Mouse (Mus musculus): ENCODE measurements around the gene Shroom1. TPM values are rescaled to one million over a fixed set of nuclear protein-coding genes. Genes with fewer than 3 reads are reported as not detected.

The Shroom1 gene
- polyA plus RNA-seq, 1 experiment from 2014 or later = 2.4 TPM

GRCm38 (mm10) chr11:53486351-53486750, 29.3 kb downstream of the Shroom1 start:
- no peak overlapping the region for H3K9ac ChIP-seq (replicated peaks)
- no peak overlapping the region for H3K27ac ChIP-seq (replicated peaks)
- WGBS = 74% methylated on average over 3 of the region's 3 CpGs
- H3K4me3 ChIP-seq = no peak overlapping the region
- no peaks in the 10 kb centered on the region for H3K36me3 ChIP-seq
- H3K4me2 ChIP-seq (replicated peaks) = no peak overlapping the region
- H3K9me3 ChIP-seq = no peaks in the 10 kb centered on the region
- peaks cover 81% of the 10 kb centered on the region for H3K27me3 ChIP-seq
- ATAC-seq (ENCODE audit: low FRiP score, low read depth) = no peak
- H3K4me1 ChIP-seq = peaks cover 11% of the 10 kb centered on the region

DNA sequence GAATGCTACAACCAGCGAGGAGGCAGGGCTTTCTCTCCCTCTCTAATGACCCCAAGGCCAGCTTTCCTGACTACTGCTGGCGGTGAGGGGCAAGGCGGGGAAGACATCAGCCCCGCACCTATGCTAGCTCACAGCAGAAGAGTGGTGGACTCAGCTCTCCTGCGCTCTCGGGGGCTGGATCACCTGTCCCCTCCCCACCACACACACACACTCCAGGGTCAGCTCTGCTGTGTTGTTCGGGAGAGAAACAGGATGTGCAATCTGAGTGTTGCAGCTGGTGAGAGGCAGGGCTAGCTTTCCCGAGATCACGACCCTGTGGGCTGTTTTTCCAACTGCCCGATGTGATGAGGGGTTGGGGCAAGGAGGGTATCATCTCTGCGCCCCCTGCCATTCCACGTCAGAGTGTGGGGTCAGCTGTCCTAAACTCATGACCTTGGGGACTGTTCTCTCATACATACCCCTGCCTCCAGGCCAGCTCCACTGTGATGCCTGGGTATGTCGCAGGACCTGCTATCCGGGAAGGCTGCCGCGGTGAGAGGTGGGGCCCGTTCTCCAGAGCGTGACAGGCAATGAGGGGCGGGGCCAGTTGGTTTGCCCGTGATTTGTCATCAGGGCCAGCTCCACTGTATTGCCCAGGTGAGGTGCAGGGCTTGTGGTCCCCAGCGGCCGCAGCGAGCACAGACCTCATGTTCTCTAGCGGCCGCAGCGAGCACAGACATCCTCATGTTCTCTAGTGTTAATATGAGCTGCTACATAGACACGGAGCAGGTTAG, 30.0 kb downstream of the Shroom1 start:
- Histone ChIP-seq H3K9me3 (no peaks in the 10 kb centered on the region), H3K36me3 (no peaks in the 10 kb centered on the region), H3K27me3 (peaks cover 74% of the 10 kb centered on the region), H3K4me2 (replicated peaks) (peak overlapping the region; percentile 34), H3K4me3 (peak overlapping the region; percentile 24; the same call in 1 of the 2 replicates), H3K27ac (replicated peaks) (no peak overlapping the region), H3K9ac (replicated peaks) (no peak overlapping the region), H3K4me1 (peaks cover 17% of the 10 kb centered on the region)
- 12% methylated on average over 27 of the region's 27 CpGs for WGBS
- ATAC-seq (ENCODE audit: low FRiP score, low read depth) = no peak

DNA sequence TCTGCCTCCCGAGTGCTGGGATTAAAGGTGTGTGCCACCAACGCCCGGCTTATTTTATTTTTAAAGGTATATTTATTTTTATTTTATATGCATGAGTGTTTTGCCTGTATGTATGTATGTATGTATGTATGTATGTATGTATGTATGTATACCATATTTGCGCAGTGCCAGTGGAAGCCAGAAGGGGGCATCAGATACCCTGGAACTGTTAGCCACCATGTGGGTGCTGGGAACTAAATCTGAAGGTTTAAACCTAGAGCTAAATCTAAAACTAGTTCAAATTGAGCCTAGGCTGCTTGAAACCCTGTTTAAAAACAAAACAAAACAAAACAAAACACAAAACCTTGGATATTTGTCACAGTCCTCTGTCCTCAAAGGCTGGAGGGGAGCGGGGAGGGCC, 32.0 kb downstream of the Shroom1 start:
- H3K9me3 ChIP-seq = no peaks in the 10 kb centered on the region
- WGBS = 83% methylated on average over 5 of the region's 5 CpGs
- H3K4me3 ChIP-seq = no peak overlapping the region
- ATAC-seq (ENCODE audit: low FRiP score, low read depth) = no peak
- H3K9ac ChIP-seq (replicated peaks) = no peak overlapping the region
- H3K4me1 ChIP-seq = peaks cover 33% of the 10 kb centered on the region
- peaks cover 69% of the 10 kb centered on the region for H3K27me3 ChIP-seq
- H3K27ac ChIP-seq (replicated peaks) = no peak overlapping the region
- H3K36me3 ChIP-seq = no peaks in the 10 kb centered on the region
- H3K4me2 ChIP-seq (replicated peaks) = no peak overlapping the region

DNA sequence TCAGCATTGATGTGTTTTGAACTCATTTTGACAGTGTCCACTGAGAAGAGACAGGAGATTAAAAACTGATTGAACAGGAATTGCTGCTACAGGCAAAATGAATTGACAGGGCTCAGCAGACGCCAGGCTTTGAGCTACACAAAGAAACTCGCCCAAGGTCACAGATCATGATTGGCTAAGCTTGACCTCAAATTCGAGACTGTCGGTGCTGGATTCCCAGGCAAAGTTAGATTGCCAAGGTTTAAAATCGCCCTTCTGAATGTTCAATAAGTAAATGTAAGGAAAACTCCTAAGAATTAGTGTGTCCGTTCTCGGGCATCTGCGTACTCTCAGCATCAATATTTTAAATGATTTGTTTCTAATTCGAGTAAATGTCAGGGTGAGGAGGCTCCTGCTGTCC, 32.4 kb downstream of the Shroom1 start:
- Histone ChIP-seq H3K4me3 (no peak overlapping the region), H3K4me2 (replicated peaks) (no peak overlapping the region), H3K36me3 (no peaks in the 10 kb centered on the region), H3K9ac (replicated peaks) (no peak overlapping the region), H3K9me3 (no peaks in the 10 kb centered on the region), H3K4me1 (peaks cover 33% of the 10 kb centered on the region), H3K27ac (replicated peaks) (no peak overlapping the region), H3K27me3 (peaks cover 70% of the 10 kb centered on the region)
- 46% methylated on average over 9 of the region's 9 CpGs for WGBS
- no peak for ATAC-seq (ENCODE audit: low FRiP score, low read depth)

- H3K27ac ChIP-seq (replicated peaks) = peak overlapping the region; percentile 25; the same call in 1 of the 2 replicates
- no peak overlapping the region for H3K4me3 ChIP-seq
- peaks cover 44% of the 10 kb centered on the region for H3K4me1 ChIP-seq
- WGBS = 7% methylated on average over 8 of the region's 8 CpGs
- H3K9ac ChIP-seq (replicated peaks) = no peak overlapping the region
- peak overlapping the region; percentile 26; the same call in 1 of the 2 replicates for H3K4me2 ChIP-seq (replicated peaks)
- peaks cover 69% of the 10 kb centered on the region for H3K27me3 ChIP-seq
- H3K36me3 ChIP-seq = no peaks in the 10 kb centered on the region
- ATAC-seq (ENCODE audit: low FRiP score, low read depth) = peak; percentile 80
- H3K9me3 ChIP-seq = no peaks in the 10 kb centered on the region
Measured at GRCm38 (mm10) chr11:53491954-53492401, 35.0 kb downstream of the Shroom1 start.

GRCm38 (mm10) chr11:53493243-53493955, 36.4 kb downstream of the Shroom1 start:
- Histone ChIP-seq H3K27ac (replicated peaks) (no peak overlapping the region), H3K36me3 (no peaks in the 10 kb centered on the region), H3K4me3 (no peak overlapping the region), H3K4me2 (replicated peaks) (no peak overlapping the region), H3K9ac (replicated peaks) (no peak overlapping the region), H3K9me3 (no peaks in the 10 kb centered on the region), H3K27me3 (peaks cover 69% of the 10 kb centered on the region), H3K4me1 (peaks cover 38% of the 10 kb centered on the region)
- WGBS = 30% methylated on average over 3 of the region's 3 CpGs
- no peak for ATAC-seq (ENCODE audit: low FRiP score, low read depth)

GRCm38 (mm10) chr11:53495417-53495816, 38.4 kb downstream of the Shroom1 start:
- peaks cover 38% of the 10 kb centered on the region for H3K4me1 ChIP-seq
- H3K4me3 ChIP-seq = no peak overlapping the region
- H3K4me2 ChIP-seq (replicated peaks) = no peak overlapping the region
- 22% methylated on average over 6 of the region's 6 CpGs for WGBS
- H3K9ac ChIP-seq (replicated peaks) = no peak overlapping the region
- no peaks in the 10 kb centered on the region for H3K9me3 ChIP-seq
- no peak for ATAC-seq (ENCODE audit: low FRiP score, low read depth)
- H3K27me3 ChIP-seq = peaks cover 69% of the 10 kb centered on the region
- 0 out of 2 replicates have a peak overlapping the region, but pooled peaks have one; percentile 10 for H3K27ac ChIP-seq (replicated peaks)
- H3K36me3 ChIP-seq = no peaks in the 10 kb centered on the region

DNA sequence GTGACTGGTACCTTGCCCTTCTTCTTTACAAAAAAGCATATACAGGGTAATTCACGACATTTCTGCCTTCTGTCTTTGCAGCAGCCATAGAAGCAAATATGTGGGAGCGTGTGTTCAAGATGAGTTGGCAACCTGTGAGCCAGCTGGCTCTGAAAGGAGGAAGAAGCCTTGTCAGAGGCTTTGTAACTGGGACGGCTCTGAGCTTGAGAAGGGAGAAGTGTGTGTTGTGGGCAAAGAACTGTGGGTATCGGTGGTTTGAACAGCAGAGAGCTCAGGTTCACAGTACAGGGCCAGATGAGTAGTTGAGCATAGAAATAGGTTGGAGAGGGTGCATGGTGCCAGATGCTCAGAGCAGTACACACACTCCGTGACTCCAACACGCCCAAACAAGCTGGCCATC, 39.9 kb downstream of the Shroom1 start:
- no peak overlapping the region for H3K4me3 ChIP-seq
- no peaks in the 10 kb centered on the region for H3K36me3 ChIP-seq
- no peak overlapping the region for H3K27ac ChIP-seq (replicated peaks)
- WGBS = 81% methylated on average over 6 of the region's 6 CpGs
- H3K9me3 ChIP-seq = no peaks in the 10 kb centered on the region
- no peak overlapping the region for H3K4me2 ChIP-seq (replicated peaks)
- peaks cover 38% of the 10 kb centered on the region for H3K4me1 ChIP-seq
- H3K9ac ChIP-seq (replicated peaks) = no peak overlapping the region
- ATAC-seq (ENCODE audit: low FRiP score, low read depth) = no peak
- peaks cover 75% of the 10 kb centered on the region for H3K27me3 ChIP-seq

GRCm38 (mm10) chr11:53500569-53500968, 43.6 kb downstream of the Shroom1 start:
- peaks cover 15% of the 10 kb centered on the region for H3K4me1 ChIP-seq
- H3K36me3 ChIP-seq = no peaks in the 10 kb centered on the region
- H3K4me2 ChIP-seq (replicated peaks) = no peak overlapping the region; the same call in 1 of the 2 replicates
- H3K4me3 ChIP-seq = no peak overlapping the region
- H3K27ac ChIP-seq (replicated peaks) = no peak overlapping the region
- ATAC-seq (ENCODE audit: low FRiP score, low read depth) = no peak
- 10% methylated on average over 11 of the region's 11 CpGs for WGBS
- no peak overlapping the region for H3K9ac ChIP-seq (replicated peaks)
- H3K9me3 ChIP-seq = no peaks in the 10 kb centered on the region
- peaks cover 77% of the 10 kb centered on the region for H3K27me3 ChIP-seq

DNA sequence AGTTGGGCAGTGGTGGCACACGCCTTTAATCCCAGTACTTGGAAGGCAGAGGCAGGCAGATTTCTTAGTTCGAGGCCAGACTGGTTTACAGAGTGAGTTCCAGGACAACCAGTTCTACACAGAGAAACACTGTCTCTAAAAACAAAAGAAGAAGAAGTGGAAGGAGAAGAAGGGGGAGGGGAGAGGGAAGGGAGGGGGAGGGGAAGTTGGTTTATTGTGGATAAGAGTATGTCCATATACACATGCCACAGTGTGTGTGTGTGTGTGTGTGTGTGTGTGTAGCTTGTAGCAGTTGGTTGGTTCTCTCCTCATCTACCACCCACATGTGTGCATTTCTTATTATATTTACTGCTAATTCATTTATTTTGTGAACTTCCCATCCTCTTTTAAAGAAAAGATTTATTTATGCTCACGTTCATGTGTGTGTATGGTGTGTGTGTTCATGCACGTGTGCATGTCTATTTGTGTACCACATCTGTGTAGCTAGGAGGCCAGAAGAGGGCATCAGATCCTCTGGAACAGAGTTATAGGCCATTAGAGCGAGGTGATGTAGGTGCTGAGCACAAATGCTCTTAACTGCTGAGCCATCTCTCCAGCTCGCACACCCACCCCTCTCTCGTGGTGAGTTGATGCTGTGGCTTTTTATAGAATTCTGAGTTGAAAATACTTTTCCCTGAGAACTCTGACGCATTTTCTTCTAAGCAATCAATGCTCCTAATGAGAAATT, 45.2 kb downstream of the Shroom1 start:
- no peak overlapping the region for H3K9ac ChIP-seq (replicated peaks)
- no peaks in the 10 kb centered on the region for H3K9me3 ChIP-seq
- 83% methylated on average over 8 of the region's 8 CpGs for WGBS
- peaks cover 8% of the 10 kb centered on the region for H3K4me1 ChIP-seq
- peaks cover 63% of the 10 kb centered on the region for H3K27me3 ChIP-seq
- no peak for ATAC-seq (ENCODE audit: low FRiP score, low read depth)
- H3K4me2 ChIP-seq (replicated peaks) = no peak overlapping the region
- no peak overlapping the region for H3K4me3 ChIP-seq
- no peaks in the 10 kb centered on the region for H3K36me3 ChIP-seq
- H3K27ac ChIP-seq (replicated peaks) = no peak overlapping the region

- Histone ChIP-seq H3K4me1 (peaks cover 8% of the 10 kb centered on the region), H3K4me2 (replicated peaks) (no peak overlapping the region), H3K27me3 (peaks cover 49% of the 10 kb centered on the region), H3K4me3 (no peak overlapping the region), H3K9ac (replicated peaks) (no peak overlapping the region), H3K36me3 (no peaks in the 10 kb centered on the region), H3K9me3 (no peaks in the 10 kb centered on the region), H3K27ac (replicated peaks) (no peak overlapping the region)
- 90% methylated on average over 5 of the region's 5 CpGs for WGBS
- ATAC-seq (ENCODE audit: low FRiP score, low read depth) = no peak
Measured at GRCm38 (mm10) chr11:53503738-53504137, 46.7 kb downstream of the Shroom1 start.

GRCm38 (mm10) chr11:53504376-53504775, 47.4 kb downstream of the Shroom1 start:
- Histone ChIP-seq H3K36me3 (no peaks in the 10 kb centered on the region), H3K27ac (replicated peaks) (no peak overlapping the region), H3K4me1 (peaks cover 8% of the 10 kb centered on the region), H3K4me3 (no peak overlapping the region), H3K9ac (replicated peaks) (no peak overlapping the region), H3K27me3 (peaks cover 44% of the 10 kb centered on the region), H3K9me3 (no peaks in the 10 kb centered on the region), H3K4me2 (replicated peaks) (no peak overlapping the region)
- no peak for ATAC-seq (ENCODE audit: low FRiP score, low read depth)
- 87% methylated on average over 8 of the region's 8 CpGs for WGBS

Measured in midbrain, embryonic 12.5 days (tissue).